Mouse (Mus musculus): ENCODE measurements around the gene Lce3d. TPM values are rescaled to one million over a fixed set of nuclear protein-coding genes. Genes with fewer than 3 reads are reported as not detected.

The Lce3d gene
- polyA plus RNA-seq, 1 experiment from 2014 or later, result not detected

Other genes with a start within 250 kb of the Lce3d start
- not detected in 2 replicates for gene Lce1e, start 248.3 kb upstream of the Lce3d start, polyA plus RNA-seq (2016; fragmentation: Nextera tagmentation; extraction: Ambion mirVana)
- gene Lce1f, start 237.0 kb upstream of the Lce3d start, polyA plus RNA-seq (2016; fragmentation: Nextera tagmentation; extraction: Ambion mirVana), result not detected in 2 replicates
- gene Gm38119, start 218.3 kb upstream of the Lce3d start, polyA plus RNA-seq (2016; fragmentation: Nextera tagmentation; extraction: Ambion mirVana), result not detected in 2 replicates
- gene Lce1g, start 205.1 kb upstream of the Lce3d start, polyA plus RNA-seq (2016; fragmentation: Nextera tagmentation; extraction: Ambion mirVana), result not detected in 2 replicates
- not detected in 2 replicates for gene Lce1h, start 192.3 kb upstream of the Lce3d start, polyA plus RNA-seq (2016; fragmentation: Nextera tagmentation; extraction: Ambion mirVana)
- not detected in 2 replicates for gene Lce1i, start 178.5 kb upstream of the Lce3d start, polyA plus RNA-seq (2016; fragmentation: Nextera tagmentation; extraction: Ambion mirVana)
- not detected in 2 replicates for gene Lce1j, start 166.9 kb upstream of the Lce3d start, polyA plus RNA-seq (2016; fragmentation: Nextera tagmentation; extraction: Ambion mirVana)
- not detected in 2 replicates for gene Lce1k, start 149.5 kb upstream of the Lce3d start, polyA plus RNA-seq (2016; fragmentation: Nextera tagmentation; extraction: Ambion mirVana)
- not detected in 2 replicates for gene Kprp, start 130.1 kb upstream of the Lce3d start, polyA plus RNA-seq (2016; fragmentation: Nextera tagmentation; extraction: Ambion mirVana)
- not detected in 2 replicates for gene Lce1l, start 106.1 kb upstream of the Lce3d start, polyA plus RNA-seq (2016; fragmentation: Nextera tagmentation; extraction: Ambion mirVana)
- not detected in 2 replicates for gene 2310050C09Rik, start 87.2 kb upstream of the Lce3d start, polyA plus RNA-seq (2016; fragmentation: Nextera tagmentation; extraction: Ambion mirVana)
- not detected in 2 replicates for gene Lce3a, start 31.2 kb upstream of the Lce3d start, polyA plus RNA-seq (2016; fragmentation: Nextera tagmentation; extraction: Ambion mirVana)
- not detected in 2 replicates for gene Lce3b, start 24.4 kb upstream of the Lce3d start, polyA plus RNA-seq (2016; fragmentation: Nextera tagmentation; extraction: Ambion mirVana)
- not detected in 2 replicates for gene Lce3c, start 12.9 kb upstream of the Lce3d start, polyA plus RNA-seq (2016; fragmentation: Nextera tagmentation; extraction: Ambion mirVana)
- gene Lce3e, start 9.7 kb downstream of the Lce3d start, polyA plus RNA-seq (2016; fragmentation: Nextera tagmentation; extraction: Ambion mirVana), result not detected in 2 replicates
- gene Lce3f, start 34.8 kb downstream of the Lce3d start, polyA plus RNA-seq (2016; fragmentation: Nextera tagmentation; extraction: Ambion mirVana), result not detected in 2 replicates
- 0.34 and 0.56 TPM in 2 replicates for gene Crct1, start 58.3 kb downstream of the Lce3d start, polyA plus RNA-seq (2016; fragmentation: Nextera tagmentation; extraction: Ambion mirVana)
- gene Lce1m, start 61.7 kb downstream of the Lce3d start, polyA plus RNA-seq (2016; fragmentation: Nextera tagmentation; extraction: Ambion mirVana), result not detected in 2 replicates
- gene Gm4858, start 111.4 kb downstream of the Lce3d start, polyA plus RNA-seq (2016; fragmentation: Nextera tagmentation; extraction: Ambion mirVana), result not detected in 2 replicates
- gene Crnn, start 187.4 kb downstream of the Lce3d start, polyA plus RNA-seq (2016; fragmentation: Nextera tagmentation; extraction: Ambion mirVana), result not detected in 2 replicates
- gene Flg2, start 239.9 kb downstream of the Lce3d start, polyA plus RNA-seq (2016; fragmentation: Nextera tagmentation; extraction: Ambion mirVana), result not detected in 2 replicates

Data from midbrain, embryonic 12.5 days (tissue).